Mouse (Mus musculus): ENCODE data around the gene Rprd1b.

- TF ChIP-seq CTCF (IDR thresholded peaks at IDR 0.05; ENCODE audit: insufficient read depth, low read depth, low read length) (no peak), POLR2A (IDR thresholded peaks at IDR 0.05; ENCODE audit: insufficient read depth, low read depth, low read length) (no peak)
Measured at GRCm38 (mm10) chr2:158136205-158136604, 107.9 kb downstream of the Rprd1b start.
